Mouse (Mus musculus) ES-Bruce4 (cell line): ENCODE measurements around the gene Sv2c.

Experiments
- CTCF ChIP-seq: IDR thresholded peaks from one replicate; pipeline ENCODE4 v1.8.1; 2011; ENCODE audit warnings: low read depth, low read length
- POLR2A ChIP-seq: IDR thresholded peaks from one replicate; pipeline ENCODE4 v1.8.1; 2011; ENCODE audit warnings: low read length; ENCODE audit not compliant: insufficient read depth

DNA sequence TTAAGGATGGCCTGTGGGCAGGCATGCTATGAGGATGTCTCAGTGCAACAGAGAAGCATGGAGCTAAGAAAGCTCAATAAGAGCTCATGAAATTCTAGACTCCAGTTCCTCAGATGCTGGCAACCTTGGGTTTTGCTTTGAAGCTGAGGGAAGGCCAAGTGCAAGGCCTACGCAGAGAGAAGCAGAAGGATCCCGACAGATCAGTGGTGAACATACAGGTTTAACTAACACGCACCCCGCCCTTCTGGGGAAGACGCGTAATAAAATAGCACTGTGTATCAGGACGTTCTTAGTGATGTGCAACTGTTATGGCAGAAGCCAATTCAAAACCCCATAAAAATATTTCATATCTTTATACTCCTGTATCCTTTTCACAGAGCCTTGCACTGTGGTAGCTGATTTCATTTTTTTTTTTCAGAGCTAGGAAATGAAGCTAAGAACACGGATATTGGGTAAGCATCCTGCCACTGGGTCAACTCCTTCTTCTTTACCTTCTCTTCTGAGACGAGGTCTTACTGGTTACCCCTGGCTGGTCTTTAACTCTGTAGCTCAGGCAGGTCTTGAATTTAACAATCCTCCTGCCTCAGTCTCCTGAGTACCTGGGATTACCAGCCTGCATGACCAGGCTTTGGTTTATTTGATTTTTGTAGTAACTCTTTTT, 213.6 kb downstream of the Sv2c start:
- no peak for TF ChIP-seq CTCF
- TF ChIP-seq POLR2A: no peak
